Mouse (Mus musculus) hindlimb bud, embryonic 11.5 days (tissue): ENCODE data around the gene Il5ra.
A peak's percentile ranks its signal among the peaks of the same experiment; 100 is the strongest.

Experiments
- DNase-seq: peaks from one replicate; pipeline ENCODE4 v3.0.0-alpha.2; 2012; ENCODE audit warnings: low read depth, low spot score; ENCODE audit errors: extremely low spot score

The Il5ra gene

GRCm38 (mm10) chr6:106748887-106749388, at the start of gene Il5ra:
Gene Il5ra, minus strand, starts transcription at chr6:106749037.
- DNase-seq = no peak

- no peak for DNase-seq
Observed at GRCm38 (mm10) chr6:106794094-106794814, 45.4 kb upstream of the Il5ra start.

- DNase-seq = no peak
Observed at GRCm38 (mm10) chr6:106793621-106794020, 44.8 kb upstream of the Il5ra start.

GRCm38 (mm10) chr6:106793088-106793487, 44.3 kb upstream of the Il5ra start:
- DNase-seq = no peak

DNA sequence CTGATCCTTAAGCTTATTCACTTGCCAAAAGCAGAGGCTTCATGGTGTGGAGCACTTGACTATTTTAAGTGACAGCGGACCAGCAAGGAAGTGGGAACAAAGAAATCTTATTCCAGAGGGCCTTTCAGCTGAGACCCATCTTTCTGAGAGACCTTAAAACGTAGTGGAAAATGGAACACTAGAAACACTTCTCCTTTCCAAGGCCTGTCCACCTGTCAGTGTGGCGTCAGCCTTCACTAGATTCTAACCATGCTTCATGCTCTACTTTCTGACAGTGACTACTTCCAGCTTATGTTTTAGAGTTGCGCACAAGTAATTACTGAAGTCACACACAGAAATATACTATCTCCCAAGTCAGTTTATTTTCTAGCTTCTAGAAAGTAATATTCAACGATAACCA, 43.6 kb upstream of the Il5ra start:
- no peak for DNase-seq

DNA sequence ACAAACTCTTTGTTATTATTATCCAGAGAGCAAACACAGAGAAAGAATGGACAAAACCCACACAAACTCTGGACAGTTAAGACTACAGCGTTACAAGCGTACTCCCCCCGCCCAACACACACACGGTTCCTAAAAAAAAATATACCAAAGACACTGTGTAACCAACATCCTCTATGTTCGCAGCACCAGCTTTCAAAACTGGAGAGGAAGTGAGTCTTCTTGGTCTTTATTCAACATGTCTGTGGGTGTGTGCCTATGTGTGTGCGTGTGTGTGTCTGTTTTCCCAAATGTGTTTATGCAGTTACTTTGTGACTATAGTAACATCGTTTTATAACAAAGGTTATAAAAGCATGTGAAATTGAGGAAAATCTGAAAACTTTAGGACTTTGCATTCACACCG, 42.6 kb upstream of the Il5ra start:
- no peak for DNase-seq

DNA sequence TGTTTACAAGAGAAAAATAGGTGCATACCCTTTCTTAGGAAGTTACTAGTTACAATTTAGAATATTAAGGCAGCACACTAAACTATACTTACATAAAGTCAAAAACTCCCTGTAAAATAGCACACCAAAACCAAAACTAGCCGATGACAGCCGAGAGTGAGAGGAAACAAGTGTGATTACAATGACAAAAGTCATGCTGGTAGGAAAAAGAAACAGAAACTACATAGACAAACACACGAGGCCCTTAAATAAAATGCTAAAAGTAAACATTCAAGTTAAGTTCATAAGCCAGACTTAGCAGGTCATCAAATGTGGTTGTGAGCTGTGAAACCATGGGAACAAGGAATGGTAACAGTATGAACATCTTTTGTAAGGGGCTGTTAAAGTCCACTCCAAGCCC, 38.3 kb upstream of the Il5ra start:
- DNase-seq = no peak

GRCm38 (mm10) chr6:106770046-106770445, 21.2 kb upstream of the Il5ra start:
- DNase-seq = no peak

DNA sequence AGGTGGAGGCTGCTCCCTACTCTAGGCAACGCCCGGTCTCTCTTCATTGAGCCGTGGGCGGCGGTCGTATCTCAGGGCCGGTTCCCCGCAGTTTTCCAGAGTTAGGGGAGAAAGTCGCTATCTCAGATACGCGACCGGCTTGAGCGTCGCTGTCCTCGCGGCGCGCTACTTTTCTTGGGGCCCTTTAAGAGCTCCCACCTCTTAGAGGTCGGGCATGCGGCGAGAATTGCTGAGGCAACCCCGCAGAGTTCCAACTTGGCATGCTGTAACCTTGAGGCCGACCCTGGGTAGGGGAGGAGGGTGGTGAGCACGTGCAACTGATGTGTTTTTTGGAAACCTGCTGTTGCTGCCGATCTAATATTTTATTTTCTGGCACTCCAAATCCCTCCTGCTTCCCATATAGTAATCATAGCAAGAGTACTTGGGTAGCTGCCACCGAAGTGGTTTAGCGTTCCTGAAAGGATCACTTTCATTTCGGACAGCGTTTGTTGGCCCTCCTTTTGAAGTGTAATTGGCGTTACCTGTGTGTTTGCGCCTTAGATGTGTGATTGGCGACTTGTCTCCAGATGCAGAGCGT, 20.5 kb upstream of the Il5ra start:
- DNase-seq = no peak

DNA sequence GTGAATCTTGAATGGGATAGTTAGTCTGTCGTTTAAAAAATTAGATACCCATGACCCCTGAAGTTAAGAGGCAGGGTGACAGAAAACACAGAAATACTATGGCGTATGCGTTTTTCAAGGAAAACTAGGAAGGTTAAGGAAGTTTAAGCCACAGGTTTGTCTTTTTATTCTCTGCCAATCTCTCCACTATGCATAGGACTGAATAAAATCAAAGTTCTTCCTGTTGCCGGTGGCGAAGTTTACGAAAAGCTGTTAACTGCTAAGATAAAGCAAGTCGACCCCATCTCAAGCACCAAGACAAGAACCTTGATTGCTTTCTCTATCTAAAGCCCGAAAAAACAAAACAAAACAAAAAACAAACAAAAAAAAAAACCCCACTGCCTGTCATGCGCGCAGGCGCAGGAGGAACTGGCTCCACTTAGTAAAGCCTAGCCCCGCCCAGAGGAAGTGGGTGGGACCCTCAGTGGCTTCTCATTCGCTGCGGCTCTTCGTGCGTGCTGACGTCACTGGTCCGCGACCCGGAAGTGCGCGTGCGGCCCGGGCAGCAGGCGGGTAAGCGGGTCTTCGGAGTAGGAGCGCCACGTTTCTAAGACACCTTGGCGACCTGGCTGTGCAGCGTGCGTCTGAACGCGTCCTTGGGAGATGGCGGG, 19.9 kb upstream of the Il5ra start, which contains the start of gene Trnt1:
TSS of gene Trnt1 (plus strand) at position 481 of the 650 bp plus-strand sequence.
- peak; percentile 89 for DNase-seq

GRCm38 (mm10) chr6:106766774-106767173, 17.9 kb upstream of the Il5ra start:
- no peak for DNase-seq

DNA sequence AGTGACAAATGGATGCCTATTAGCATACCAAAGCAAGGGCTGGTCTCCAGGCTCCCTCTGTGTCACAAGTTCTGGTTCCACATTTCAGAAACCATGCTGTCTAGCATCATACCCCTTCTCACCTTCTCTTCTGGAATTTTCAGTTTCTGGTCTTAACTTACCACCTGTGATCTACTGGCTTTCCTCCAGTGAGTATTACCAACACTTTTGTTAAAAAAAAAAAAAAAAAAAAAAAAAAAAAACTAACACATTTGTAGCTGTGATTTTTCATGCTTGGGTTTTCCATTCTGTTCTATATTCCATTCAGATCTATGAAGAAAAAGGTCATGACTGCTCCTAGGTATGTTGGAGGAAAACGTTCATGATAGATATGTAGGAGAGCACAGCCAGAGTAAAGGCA, 17.1 kb upstream of the Il5ra start:
- DNase-seq = no peak

GRCm38 (mm10) chr6:106761486-106761885, 12.6 kb upstream of the Il5ra start:
- DNase-seq = no peak

- DNase-seq = no peak
Observed at GRCm38 (mm10) chr6:106760473-106761218, 11.8 kb upstream of the Il5ra start.

GRCm38 (mm10) chr6:106758299-106758698, 9.5 kb upstream of the Il5ra start:
- no peak for DNase-seq

DNA sequence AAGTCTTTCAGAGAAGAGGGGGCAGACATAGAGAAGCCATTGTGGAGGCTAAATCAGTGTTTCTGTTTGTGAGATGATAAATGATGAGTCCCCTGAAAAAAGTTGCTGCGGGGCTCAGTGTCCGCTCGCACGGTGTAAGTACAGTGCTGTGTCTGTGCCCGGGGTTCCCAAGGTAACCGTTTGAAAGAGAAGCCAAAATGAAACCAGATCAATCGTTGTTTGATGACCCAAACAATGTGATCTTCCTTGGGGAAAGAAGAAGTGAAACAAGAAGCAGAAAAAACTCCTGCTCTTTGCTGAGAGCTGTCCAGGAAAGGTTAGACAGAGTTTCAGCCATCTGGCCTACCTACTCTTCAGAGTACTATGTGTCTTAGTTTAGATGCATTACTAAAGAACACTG, 1.5 kb upstream of the Il5ra start:
- no peak for DNase-seq

DNA sequence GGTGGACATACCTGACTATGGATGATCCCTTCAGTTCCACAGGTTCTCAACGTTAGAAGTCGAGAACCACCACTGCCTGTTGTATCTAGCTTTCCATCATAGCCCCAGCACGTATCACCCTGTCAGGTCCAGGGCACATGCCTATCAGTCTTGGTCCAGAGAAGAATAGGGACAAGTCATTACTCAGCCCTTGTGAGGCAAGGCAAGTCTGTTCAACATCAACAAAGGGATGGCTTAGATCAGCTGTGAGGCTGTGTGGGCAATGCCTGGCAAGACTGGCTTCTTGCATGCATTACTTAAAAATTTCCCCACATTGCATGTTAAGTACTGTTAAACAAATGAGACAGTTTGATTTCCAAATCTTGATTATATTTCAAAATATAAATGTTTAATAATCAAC, 1.0 kb downstream of the Il5ra start:
- DNase-seq = no peak

DNA sequence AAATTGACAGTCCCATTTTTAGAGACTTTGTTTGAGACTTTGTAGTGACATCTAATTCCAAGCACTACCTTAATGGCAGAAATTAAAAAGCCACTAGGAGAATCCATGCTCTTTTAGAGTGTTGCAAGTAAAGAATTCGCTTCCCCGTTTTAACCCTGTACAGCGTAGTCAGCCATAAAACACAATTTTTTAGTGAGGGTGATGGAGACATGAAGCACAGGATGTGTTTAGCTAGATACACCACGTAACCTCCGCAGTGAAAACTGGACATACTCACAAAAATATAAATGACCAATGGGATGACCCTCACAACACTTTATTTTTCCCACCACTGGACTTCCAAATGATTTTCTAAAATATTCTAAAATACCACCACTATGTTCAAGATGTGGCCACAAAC, 1.6 kb downstream of the Il5ra start:
- no peak for DNase-seq

GRCm38 (mm10) chr6:106745673-106746394, 3.0 kb downstream of the Il5ra start:
- no peak for DNase-seq

GRCm38 (mm10) chr6:106743556-106744233, 5.1 kb downstream of the Il5ra start:
- DNase-seq = no peak
